Mouse (Mus musculus) testis, adult 2 months (tissue): ENCODE measurements around the gene Ctnna2.

Source experiments
- CTCF ChIP-seq: fragments of 200-500 bp; IDR thresholded peaks from 2 replicates; pipeline ENCODE4 v1.5.1; 2012; ENCODE audit warnings: low read depth, mild to moderate bottlenecking, inconsistent platforms, low read length, moderate library complexity; ENCODE audit not compliant: control insufficient read depth, insufficient read depth, insufficient replicate concordance
- POLR2A ChIP-seq: fragments of 200-500 bp; IDR thresholded peaks from 2 replicates; pipeline ENCODE4 v1.6.1; 2012; ENCODE audit warnings: low read depth, mild to moderate bottlenecking, inconsistent platforms, low read length, moderate library complexity; ENCODE audit not compliant: control insufficient read depth

- no peak for TF ChIP-seq CTCF
- TF ChIP-seq POLR2A: no peak
Observed at GRCm38 (mm10) chr6:77188628-77189027, 790.9 kb downstream of the Ctnna2 start.
